15 mouse cellular contexts compared by ENCODE assay signal in the genomic region with DNA sequence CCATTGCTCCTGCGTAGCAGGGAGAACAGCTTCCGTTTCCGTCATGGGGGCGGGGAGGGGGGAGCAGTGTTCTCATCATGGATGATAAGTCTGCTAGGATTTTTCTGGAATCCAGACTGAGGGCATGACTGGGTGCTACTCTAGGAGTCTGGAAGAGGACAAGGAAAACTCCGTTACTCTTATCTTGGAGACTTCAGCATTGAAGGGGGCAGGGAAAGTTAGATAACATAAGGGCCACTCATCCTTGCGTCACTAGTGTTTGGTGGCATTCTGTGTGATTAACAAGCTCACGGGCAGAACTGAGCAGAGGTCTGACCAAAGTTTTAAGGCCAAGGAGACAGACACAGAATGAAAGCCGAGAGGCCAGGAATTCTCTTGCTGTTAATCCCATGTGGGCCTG.
"Had no signal": no experiment of that assay in that cellular context is flagged by ENCODE, and none has a peak within 500 bp of the region (broad histone marks: within the 10 kb centered on the region; RNA-seq: fewer than 3 reads in every experiment).

No protein-coding gene starts in this region.

- ATAC-seq: liver, postnatal 0 days had no signal

- H3K9me3 ChIP-seq: lung, embryonic 15.5 days; neural tube, embryonic 15.5 days had no signal

- H3K36me3 ChIP-seq: limb, embryonic 12.5 days; lung, embryonic 15.5 days had no signal

- H3K4me1 ChIP-seq: lung, embryonic 15.5 days; neural tube, embryonic 15.5 days had no signal

- H3K27me3 ChIP-seq: limb, embryonic 12.5 days; lung, embryonic 15.5 days; neural tube, embryonic 15.5 days had no signal

- H3K4me2 ChIP-seq: limb, embryonic 12.5 days; lung, embryonic 15.5 days; neural tube, embryonic 15.5 days had no signal

- H3K9ac ChIP-seq: limb, embryonic 12.5 days; liver, postnatal 0 days; lung, embryonic 15.5 days; neural tube, embryonic 15.5 days had no signal

- DNase-seq: kidney, postnatal 36 days; layer of hippocampus, adult 9-11 months; layer of hippocampus, postnatal 36 days; liver, postnatal 0 days; lung, postnatal 36 days; midbrain, embryonic 14.5 days; right cerebral cortex, adult 18-20 months; right cerebral cortex, postnatal 25 days; thymus, postnatal 36 days had no signal

- H3K4me3 ChIP-seq: limb, embryonic 12.5 days; lung, embryonic 15.5 days; midbrain, embryonic 10.5 days; myocyte; neural tube, embryonic 15.5 days had no signal

- H3K27ac ChIP-seq: kidney, postnatal 0 days; limb, embryonic 12.5 days; lung, embryonic 15.5 days; midbrain, embryonic 10.5 days; neural tube, embryonic 15.5 days had no signal
